Mouse (Mus musculus) testis, adult 2 months (tissue): ENCODE data around the gene Map4k4.

Experiments
- CTCF ChIP-seq: fragments of 200-500 bp; IDR thresholded peaks from 2 replicates; pipeline ENCODE4 v1.5.1; 2012; ENCODE audit warnings: low read depth, mild to moderate bottlenecking, inconsistent platforms, low read length, moderate library complexity; ENCODE audit not compliant: control insufficient read depth, insufficient read depth, insufficient replicate concordance
- POLR2A ChIP-seq: fragments of 200-500 bp; IDR thresholded peaks from 2 replicates; pipeline ENCODE4 v1.6.1; 2012; ENCODE audit warnings: low read depth, mild to moderate bottlenecking, inconsistent platforms, low read length, moderate library complexity; ENCODE audit not compliant: control insufficient read depth

DNA sequence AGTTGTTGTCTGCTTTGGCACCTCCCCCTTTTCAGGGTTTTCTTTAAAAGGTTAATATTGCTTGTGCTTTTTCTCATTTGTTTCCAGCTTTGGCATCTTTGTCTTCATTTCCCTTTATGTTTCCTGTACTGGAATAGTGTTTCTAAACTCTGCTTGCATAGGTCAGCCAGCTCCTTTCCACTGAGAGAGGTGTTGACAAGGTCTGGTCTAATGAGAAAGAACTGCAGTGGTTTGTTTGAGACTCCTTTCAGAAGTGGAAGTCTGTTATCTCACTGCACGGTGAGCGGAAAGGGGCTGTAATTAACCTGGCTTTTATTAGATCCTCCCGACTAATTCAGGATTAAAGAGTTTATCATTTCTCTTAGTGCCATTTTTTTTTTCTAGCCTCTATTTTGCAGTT is 49.9 kb downstream of the Map4k4 start:
- TF ChIP-seq CTCF (no peak), POLR2A (no peak)
